Comparison of ENCODE assay signal across 12 mouse cellular contexts in genomic region chr6:87583183-87583611, GRCm38 (mm10). TPM values are rescaled to one million over a fixed set of nuclear protein-coding genes. Genes with fewer than 3 reads are reported as not detected.
A peak's percentile ranks its signal among the peaks of the same experiment; 100 is the strongest.
DNase-seq lines count a peak whose midpoint lies in the region; ATAC-seq and TF ChIP-seq lines count a peak whose summit lies in the region.
"Had no signal": no experiment of that assay in that cellular context is flagged by ENCODE, and none has a peak within 500 bp of the region (broad histone marks: within the 10 kb centered on the region; RNA-seq: fewer than 3 reads in every experiment).

No protein-coding gene starts in this region.

- H3K79me2 ChIP-seq in MEL (ENCODE audit: control insufficient read depth, insufficient read depth, low read length, poor library complexity), result no peaks in the 10 kb centered on the region

- H3K27me3 ChIP-seq in heart, embryonic 14.5 days (ENCODE audit: control insufficient read depth, insufficient read depth, low read length), result peaks cover 26% of the 10 kb centered on the region
- no peaks in the 10 kb centered on the region for H3K27me3 ChIP-seq in MEL (ENCODE audit: control insufficient read depth in 1 of 2, insufficient read depth in 2 of 2, low read length in 2 of 2)
- H3K27me3 ChIP-seq in megakaryocyte, embryonic 14.5 days (replicated peaks), result peaks cover 62% of the 10 kb centered on the region

- H3K9me3 ChIP-seq in heart, embryonic 14.5 days (ENCODE audit: control insufficient read depth, low read length), result no peaks in the 10 kb centered on the region
- no peaks in the 10 kb centered on the region for H3K9me3 ChIP-seq in MEL (replicated peaks; ENCODE audit: insufficient read depth, low read length)
- H3K9me3 ChIP-seq in megakaryocyte, embryonic 14.5 days, result peaks cover 16% of the 10 kb centered on the region
- H3K9me3 ChIP-seq: hindbrain, embryonic 13.5 days; midbrain, embryonic 10.5 days had no signal

- TF ChIP-seq EP300 in MEL (IDR thresholded peaks at IDR 0.05; ENCODE audit: low read depth in 1 of 2, low read length in 2 of 2), result peak; percentile 96 to 97

- no peak overlapping the region; the same call in 1 of the 2 replicates for H3K9ac ChIP-seq in heart, embryonic 14.5 days (ENCODE audit: low read length)
- no peak overlapping the region for H3K9ac ChIP-seq in MEL (ENCODE audit: control insufficient read depth, low read depth, low read length, poor library complexity, severe bottlenecking)
- H3K9ac ChIP-seq: hindbrain, embryonic 13.5 days had no signal

- TF ChIP-seq CTCF in MEL (IDR thresholded peaks at IDR 0.05 in 2 of 3, conservative IDR thresholded peaks at IDR 0.05 in 1 of 3; ENCODE audit: control insufficient read depth in 1 of 3, insufficient read depth in 1 of 3, low read depth in 2 of 3, low read length in 3 of 3, poor library complexity in 1 of 3, severe bottlenecking in 1 of 3), result no peak

- H3K4me2 ChIP-seq in heart, embryonic 14.5 days (ENCODE audit: low read length), result 0 out of 2 replicates have a peak overlapping the region, but pooled peaks have one; percentile 29
- H3K4me2 ChIP-seq: hindbrain, embryonic 13.5 days had no signal

- peaks cover 12 to 23% of the 10 kb centered on the region in 2 experiments for H3K4me1 ChIP-seq in heart, embryonic 14.5 days (ENCODE audit: control insufficient read depth in 2 of 2, insufficient read depth in 2 of 2, low read length in 2 of 2)
- peaks cover 3 to 25% of the 10 kb centered on the region in 2 experiments; a peak in 2 of 4 replicates for H3K4me1 ChIP-seq in MEL (ENCODE audit: control insufficient read depth in 1 of 2, insufficient read depth in 2 of 2, low read length in 2 of 2)
- peaks cover 58% of the 10 kb centered on the region for H3K4me1 ChIP-seq in megakaryocyte, embryonic 14.5 days

- H3K27ac ChIP-seq in heart, embryonic 14.5 days (replicated peaks in 1 of 2; ENCODE audit: control insufficient read depth in 1 of 2, insufficient read depth in 1 of 2, low read depth in 2 of 2, low read length in 2 of 2), result peak overlapping the region; percentile 40 to 56
- H3K27ac ChIP-seq in MEL (ENCODE audit: control insufficient read depth, low read depth, low read length), result peak overlapping the region; percentile 68
- H3K27ac ChIP-seq: hindbrain, embryonic 13.5 days; midbrain, embryonic 10.5 days had no signal

- DNase-seq in heart, adult 18-20 months, result no peak
- peak; percentile 90 for DNase-seq in MEL (ENCODE audit: low read depth, low spot score)
- DNase-seq in embryo, embryonic 11 days, result no peak
- no peak for DNase-seq in gastrocnemius, postnatal 4 days (ENCODE audit: low spot score in 2 of 2)
- no peak for DNase-seq in Muller cell, postnatal 12 days (ENCODE audit: inconsistent ontology term)
- DNase-seq: layer of hippocampus, adult 9-11 months had no signal

- peak; percentile 81 for ATAC-seq in heart, embryonic 14.5 days (ENCODE audit: insufficient number of reproducible peaks, insufficient read depth, low FRiP score, low read depth)
- ATAC-seq in erythroid progenitor cell, adult 5-6 weeks (replicated peaks; ENCODE audit: low FRiP score, poor library complexity, severe bottlenecking), result peak; percentile 90

- no peak for TF ChIP-seq RAD21 in MEL (IDR thresholded peaks at IDR 0.05; ENCODE audit: low read depth, low read length)

- no peaks in the 10 kb centered on the region for H3K36me3 ChIP-seq in heart, embryonic 14.5 days (ENCODE audit: control insufficient read depth, insufficient read depth, low read length)
- peaks cover 0 to 13% of the 10 kb centered on the region in 2 experiments; a peak in 2 of 4 replicates for H3K36me3 ChIP-seq in MEL (ENCODE audit: control insufficient read depth in 1 of 2, insufficient read depth in 2 of 2, low read length in 2 of 2)
- peaks cover 30% of the 10 kb centered on the region for H3K36me3 ChIP-seq in megakaryocyte, embryonic 14.5 days (replicated peaks; ENCODE audit: low read length)

- WGBS in heart, embryonic 14.5 days, result 58% methylated on average over 1 of the region's 1 CpGs

- no peak overlapping the region for H3K4me3 ChIP-seq in heart, embryonic 14.5 days (ENCODE audit: control insufficient read depth in 1 of 2, insufficient read depth in 1 of 2, low read depth in 1 of 2, low read length in 2 of 2)
- no peak overlapping the region for H3K4me3 ChIP-seq in MEL (ENCODE audit: control insufficient read depth in 1 of 2, insufficient read depth in 1 of 2, low read depth in 2 of 2, low read length in 2 of 2)
- H3K4me3 ChIP-seq in megakaryocyte, embryonic 14.5 days (replicated peaks), result peak overlapping the region; percentile 79
- H3K4me3 ChIP-seq: hindbrain, embryonic 13.5 days; midbrain, embryonic 10.5 days had no signal

- TF ChIP-seq POLR2A in MEL (IDR thresholded peaks at IDR 0.05; ENCODE audit: control insufficient read depth in 1 of 2, insufficient read depth in 1 of 2, low read depth in 1 of 2, low read length in 2 of 2, poor library complexity in 1 of 2), result no peak

TF ChIP-seq in MEL, 35 proteins besides CTCF, POLR2A, EP300 and RAD21:
- TF ChIP-seq GATA1 (IDR thresholded peaks at IDR 0.05; ENCODE audit: low read depth, low read length) (peak; percentile 98), GABPA (IDR thresholded peaks at IDR 0.05; ENCODE audit: low read depth, low read length) (no peak), POLR2AphosphoS2 (IDR thresholded peaks at IDR 0.05; ENCODE audit: low read length) (no peak), SIN3A (IDR thresholded peaks at IDR 0.05; ENCODE audit: low read length) (peak; percentile 85), MYC (IDR thresholded peaks at IDR 0.05; ENCODE audit: low read depth, low read length) (no peak), JUND (IDR thresholded peaks at IDR 0.05; ENCODE audit: low read depth, low read length) (peak; percentile 100), MXI1 (IDR thresholded peaks at IDR 0.05; ENCODE audit: low read depth, low read length) (peak; percentile 41; the same call in 1 of the 2 replicates), E2F4 (IDR thresholded peaks at IDR 0.05; ENCODE audit: borderline replicate concordance, low read depth, low read length) (no peak), RCOR1 (IDR thresholded peaks at IDR 0.05; ENCODE audit: low read depth, low read length) (peak; percentile 93), ZNF384 (IDR thresholded peaks at IDR 0.05; ENCODE audit: low read depth, low read length) (peak; percentile 50), SMC3 (IDR thresholded peaks at IDR 0.05; ENCODE audit: low read depth, low read length) (no peak), CHD2 (IDR thresholded peaks at IDR 0.05; ENCODE audit: low read length) (no peak), NELFE (IDR thresholded peaks at IDR 0.05; ENCODE audit: low read depth, low read length) (no peak), MEF2A (IDR thresholded peaks at IDR 0.05; ENCODE audit: extremely low read depth, insufficient replicate concordance, low read depth, low read length, poor library complexity, severe bottlenecking) (peak; percentile 72; the same call in 1 of the 2 replicates), HCFC1 (IDR thresholded peaks at IDR 0.05; ENCODE audit: low read depth, low read length) (no peak; the same call in 1 of the 2 replicates), USF1 (IDR thresholded peaks at IDR 0.05; ENCODE audit: low read depth, low read length) (no peak), TAL1 (IDR thresholded peaks at IDR 0.05; ENCODE audit: low read length) (peak; percentile 96), ETS1 (IDR thresholded peaks at IDR 0.05; ENCODE audit: low read depth, low read length) (peak; percentile 94), MAFK (IDR thresholded peaks at IDR 0.05; ENCODE audit: borderline replicate concordance, low read depth, low read length) (peak; percentile 69), TCF12 (IDR thresholded peaks at IDR 0.05; ENCODE audit: low read depth, low read length) (peak; percentile 98), MYB (IDR thresholded peaks at IDR 0.05; ENCODE audit: low read depth, low read length) (no peak), ZC3H11A (IDR thresholded peaks at IDR 0.05; ENCODE audit: low read depth, low read length) (no peak), BHLHE40 (IDR thresholded peaks at IDR 0.05; ENCODE audit: borderline replicate concordance, low read depth, low read length) (peak; percentile 94), POLR2AphosphoS5 (IDR thresholded peaks at IDR 0.05; ENCODE audit: borderline replicate concordance, low read depth, low read length) (no peak), ZMIZ1 (IDR thresholded peaks at IDR 0.05; ENCODE audit: low read depth, low read length) (no peak)
TF ChIP-seq in MEL: peak in this region for 12.

RNA-seq across cellular contexts. Expression of gene Prokr1, which starts 7.3 kb away (rescaled TPM):
- polyA plus RNA-seq in heart, embryonic 14.5 days (2014; fragmentation: Nextera tagmentation; extraction: Ambion mirVana), result 1.2 and 1.5 TPM in 2 replicates
- total RNA-seq in heart, adult 18-20 months (2021), result under 1 TPM; 0.46 to 0.69 TPM
- 1.3 and 1.4 TPM in 2 replicates for total RNA-seq in MEL (2012; rRNA removed)
- 1 to 10 TPM in 1 of 2 experiments, not detected in 1; 1.4 TPM for polyA plus RNA-seq in MEL (2012; ENCODE audit: insufficient read depth in 1 of 2, insufficient read length in 2 of 2, low read depth in 1 of 2, low replicate concordance in 2 of 2, missing spikeins in 1 of 2)
- total RNA-seq in erythroid progenitor cell, adult 5-6 weeks (2015; ENCODE audit: low replicate concordance), result 6.5 and 8.4 TPM in 2 replicates
- 5.4 and 6.2 TPM in 2 replicates for total RNA-seq in erythroid progenitor cell, adult 5-6 weeks (2017; ENCODE audit: low replicate concordance)
- polyA plus RNA-seq in megakaryocyte, embryonic 14.5 days (2012; ENCODE audit: insufficient read depth, low replicate concordance), result 0.51 and 1.1 TPM in 2 replicates
- 1 to 10 TPM; 7.9 to 9.3 TPM for total RNA-seq in gastrocnemius, postnatal 4 days (2021)

RNA-seq across cellular contexts. Expression of gene Arhgap25, which starts 50.1 kb away (rescaled TPM):
- 3.9 and 4.3 TPM in 2 replicates for polyA plus RNA-seq in heart, embryonic 14.5 days (2014; fragmentation: Nextera tagmentation; extraction: Ambion mirVana)
- 1 to 10 TPM; 4.5 to 4.7 TPM for total RNA-seq in heart, adult 18-20 months (2021)
- 3.4 and 3.5 TPM in 2 replicates for total RNA-seq in MEL (2012; rRNA removed)
- 1 to 10 TPM in 1 of 2 experiments, not detected in 1; 5.2 TPM for polyA plus RNA-seq in MEL (2012; ENCODE audit: insufficient read depth in 1 of 2, insufficient read length in 2 of 2, low read depth in 1 of 2, low replicate concordance in 2 of 2, missing spikeins in 1 of 2)
- 3.2 and 7.1 TPM in 2 replicates for total RNA-seq in erythroid progenitor cell, adult 5-6 weeks (2015; ENCODE audit: low replicate concordance)
- total RNA-seq in erythroid progenitor cell, adult 5-6 weeks (2017; ENCODE audit: low replicate concordance), result 8.6 and 11.2 TPM in 2 replicates
- polyA plus RNA-seq in megakaryocyte, embryonic 14.5 days (2012; ENCODE audit: insufficient read depth, low replicate concordance), result 8.3 TPM in 1 of 2 replicates, not detected in the other
- 1 to 10 TPM; 4.4 to 4.6 TPM for total RNA-seq in gastrocnemius, postnatal 4 days (2021)
- polyA plus RNA-seq: C2C12 had no signal
